Mouse (Mus musculus) brain, embryonic 14.5 days (tissue): Measurements from ENCODE around the gene Zcchc24.

ENCODE experiments used
- CTCF ChIP-seq: fragments of 200-500 bp; IDR thresholded peaks from 2 replicates; pipeline ENCODE4 v1.5.1; 2012; ENCODE audit warnings: inconsistent platforms, mild to moderate bottlenecking, moderate library complexity, borderline replicate concordance; ENCODE audit not compliant: insufficient read depth, insufficient read length; ENCODE audit errors: extremely low read depth
- POLR2A ChIP-seq: fragments of 200-500 bp; IDR thresholded peaks from 2 replicates; pipeline ENCODE4 v1.6.1; 2012; ENCODE audit warnings: mild to moderate bottlenecking, inconsistent platforms, borderline replicate concordance; ENCODE audit not compliant: poor library complexity, insufficient read depth, insufficient read length, severe bottlenecking; ENCODE audit errors: extremely low read depth

DNA sequence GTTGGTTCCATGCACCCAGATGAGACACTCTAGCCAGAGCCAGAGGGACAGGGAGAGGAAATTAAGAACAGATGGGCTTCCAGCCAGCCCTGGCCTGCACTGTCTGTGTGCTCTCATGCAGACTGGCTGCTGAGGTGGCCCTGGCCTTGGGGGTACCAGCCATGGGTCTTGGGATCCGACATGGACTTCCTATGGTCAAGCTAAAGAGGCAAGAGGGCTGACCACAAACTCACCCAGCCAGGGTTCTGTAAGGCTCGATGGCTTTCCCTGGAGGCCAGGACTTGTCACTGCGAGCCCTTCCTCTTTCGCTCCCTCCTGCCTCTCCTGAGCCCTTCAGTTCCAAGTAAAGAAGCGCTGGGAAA, 41.7 kb downstream of the Zcchc24 start:
- TF ChIP-seq CTCF = no peak
- no peak for TF ChIP-seq POLR2A
